In the genomic region with DNA sequence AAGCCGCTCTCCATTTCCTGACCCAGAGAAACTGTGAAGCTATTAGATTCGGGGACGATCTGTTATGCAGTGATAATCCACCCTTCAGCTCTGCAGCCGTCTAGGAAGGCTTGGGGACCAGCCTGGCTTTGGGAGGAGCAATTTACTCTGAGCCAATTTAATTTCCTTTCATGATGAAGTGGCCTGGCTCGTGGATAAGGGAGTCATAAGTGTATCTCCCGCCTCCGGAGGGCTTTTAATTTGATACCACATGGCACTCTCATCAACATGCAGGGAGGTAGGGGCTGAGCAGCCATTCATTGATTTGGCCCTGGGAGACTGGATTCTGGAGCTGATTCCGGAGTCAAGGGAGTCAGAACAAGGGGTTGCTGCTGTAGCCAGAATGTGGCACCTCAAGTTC, we compare ENCODE assay signal across 20 mouse cellular contexts. TPM values are rescaled to one million over a fixed set of nuclear protein-coding genes. Genes with fewer than 3 reads are reported as not detected.
A peak's percentile ranks its signal among the peaks of the same experiment; 100 is the strongest.
DNase-seq lines count a peak whose midpoint lies in the region; ATAC-seq and TF ChIP-seq lines count a peak whose summit lies in the region.
"Had no signal": no experiment of that assay in that cellular context is flagged by ENCODE, and none has a peak within 500 bp of the region (broad histone marks: within the 10 kb centered on the region; RNA-seq: fewer than 3 reads in every experiment).

No protein-coding gene starts in this region.

- no peak overlapping the region for H3K4me2 ChIP-seq in midbrain, embryonic 11.5 days
- no peak overlapping the region for H3K4me2 ChIP-seq in hindbrain, embryonic 13.5 days
- H3K4me2 ChIP-seq in midbrain, embryonic 15.5 days = no peak overlapping the region

- H3K9ac ChIP-seq in midbrain, embryonic 11.5 days (ENCODE audit: low read length) = no peak overlapping the region
- no peak overlapping the region for H3K9ac ChIP-seq in hindbrain, embryonic 13.5 days
- H3K9ac ChIP-seq in midbrain, embryonic 15.5 days = no peak overlapping the region
- H3K9ac ChIP-seq: liver, postnatal 0 days had no signal

- ATAC-seq in midbrain, embryonic 11.5 days (ENCODE audit: low FRiP score) = peak; percentile 33; the same call in 1 of the 2 replicates
- peak; percentile 63; the same call in 1 of the 2 replicates for ATAC-seq in hindbrain, embryonic 13.5 days (ENCODE audit: low FRiP score)
- ATAC-seq in midbrain, embryonic 15.5 days (replicated peaks) = peak; percentile 42; the same call in 1 of the 2 replicates
- ATAC-seq: activated CD4-positive, CD25-positive, alpha-beta regulatory T cell, adult 4 months; CD4-positive, CD25-positive, alpha-beta regulatory T cell, adult 4 months; liver, postnatal 0 days had no signal

- no peak overlapping the region for H3K27ac ChIP-seq in cerebellum, adult 2 months (ENCODE audit: insufficient read depth, low read length)
- H3K27ac ChIP-seq in midbrain, embryonic 11.5 days (ENCODE audit: low read depth, low read length) = no peak overlapping the region
- H3K27ac ChIP-seq in midbrain, embryonic 10.5 days (replicated peaks) = no peak overlapping the region
- H3K27ac ChIP-seq in hindbrain, embryonic 13.5 days = no peak overlapping the region
- no peak overlapping the region for H3K27ac ChIP-seq in midbrain, embryonic 15.5 days
- H3K27ac ChIP-seq: heart, embryonic 10.5 days; limb, embryonic 10.5 days had no signal

- no peaks in the 10 kb centered on the region for H3K36me3 ChIP-seq in midbrain, embryonic 11.5 days (ENCODE audit: control insufficient read depth, insufficient read depth, low read length)
- no peaks in the 10 kb centered on the region for H3K36me3 ChIP-seq in midbrain, embryonic 10.5 days
- H3K36me3 ChIP-seq in hindbrain, embryonic 13.5 days = no peaks in the 10 kb centered on the region
- H3K36me3 ChIP-seq in midbrain, embryonic 15.5 days (replicated peaks) = no peaks in the 10 kb centered on the region
- H3K36me3 ChIP-seq: heart, embryonic 10.5 days; limb, embryonic 10.5 days had no signal

- DNase-seq in cerebellum, postnatal 10 days = peak; percentile 40 to 55
- no peak for DNase-seq in cerebellum, adult 2 months
- DNase-seq in midbrain, embryonic 11.5 days (ENCODE audit: low spot score, missing footprints) = no peak
- no peak for DNase-seq in midbrain, embryonic 10.5 days (ENCODE audit: low spot score)
- DNase-seq in heart, adult 18-20 months = no peak
- DNase-seq in heart, adult 8-10 months (ENCODE audit: low spot score) = no peak
- DNase-seq: adrenal gland, postnatal 14 days; cerebellum, adult 18-20 months; gastrocnemius, postnatal 10 days; kidney, adult 2 months; kidney, postnatal 14 days; liver, postnatal 0 days; lung, postnatal 10 days; right cerebral cortex, postnatal 4 days had no signal

- TF ChIP-seq POLR2A in cerebellum, adult 2 months (IDR thresholded peaks at IDR 0.05; ENCODE audit: borderline replicate concordance, insufficient read depth, low read length) = no peak

- no peak for TF ChIP-seq CTCF in cerebellum, adult 2 months (IDR thresholded peaks at IDR 0.05; ENCODE audit: borderline replicate concordance, insufficient read depth, low read depth, low read length)

- H3K4me1 ChIP-seq in cerebellum, adult 2 months (ENCODE audit: control insufficient read depth, insufficient read depth, low read length) = no peaks in the 10 kb centered on the region; the same call in none of the 2 replicates
- H3K4me1 ChIP-seq in midbrain, embryonic 11.5 days (ENCODE audit: control insufficient read depth, insufficient read depth, low read length) = no peaks in the 10 kb centered on the region; the same call in 1 of the 2 replicates
- peaks cover 7% of the 10 kb centered on the region for H3K4me1 ChIP-seq in midbrain, embryonic 10.5 days
- H3K4me1 ChIP-seq in hindbrain, embryonic 13.5 days (replicated peaks) = peaks cover 11% of the 10 kb centered on the region; the same call in 1 of the 2 replicates
- no peaks in the 10 kb centered on the region for H3K4me1 ChIP-seq in midbrain, embryonic 15.5 days
- H3K4me1 ChIP-seq: heart, embryonic 10.5 days had no signal

- no peaks in the 10 kb centered on the region for H3K27me3 ChIP-seq in cerebellum, adult 2 months (ENCODE audit: control insufficient read depth, insufficient read depth, low read length)
- no peaks in the 10 kb centered on the region; the same call in 1 of the 2 replicates for H3K27me3 ChIP-seq in midbrain, embryonic 11.5 days (ENCODE audit: control insufficient read depth, insufficient read depth, low read length)
- peaks cover 62% of the 10 kb centered on the region for H3K27me3 ChIP-seq in midbrain, embryonic 10.5 days (ENCODE audit: low read depth, poor library complexity, severe bottlenecking)
- H3K27me3 ChIP-seq in hindbrain, embryonic 13.5 days = peaks cover 8% of the 10 kb centered on the region; the same call in 1 of the 2 replicates
- H3K27me3 ChIP-seq in midbrain, embryonic 15.5 days (replicated peaks) = no peaks in the 10 kb centered on the region

- no peak overlapping the region for H3K4me3 ChIP-seq in cerebellum, adult 2 months (replicated peaks; ENCODE audit: insufficient read depth, low read depth, low read length)
- no peak overlapping the region for H3K4me3 ChIP-seq in midbrain, embryonic 11.5 days (ENCODE audit: low read depth, low read length)
- no peak overlapping the region for H3K4me3 ChIP-seq in midbrain, embryonic 10.5 days
- no peak overlapping the region for H3K4me3 ChIP-seq in hindbrain, embryonic 13.5 days
- H3K4me3 ChIP-seq in midbrain, embryonic 15.5 days = no peak overlapping the region
- H3K4me3 ChIP-seq: heart, embryonic 10.5 days; limb, embryonic 10.5 days had no signal

- WGBS in cerebellum, adult 2 months = 29% methylated on average over 8 of the region's 8 CpGs
- 48% methylated on average over 8 of the region's 8 CpGs for WGBS in midbrain, embryonic 11.5 days
- WGBS in midbrain, embryonic 10.5 days = 53% methylated on average over 8 of the region's 8 CpGs
- WGBS in hindbrain, embryonic 13.5 days = 32% methylated on average over 8 of the region's 8 CpGs
- WGBS in midbrain, embryonic 15.5 days = 27% methylated on average over 8 of the region's 8 CpGs

- H3K9me3 ChIP-seq in midbrain, embryonic 11.5 days (ENCODE audit: control insufficient read depth, low read length) = no peaks in the 10 kb centered on the region
- H3K9me3 ChIP-seq in midbrain, embryonic 10.5 days (replicated peaks) = no peaks in the 10 kb centered on the region
- H3K9me3 ChIP-seq in hindbrain, embryonic 13.5 days = no peaks in the 10 kb centered on the region
- H3K9me3 ChIP-seq in midbrain, embryonic 15.5 days = no peaks in the 10 kb centered on the region
- H3K9me3 ChIP-seq: heart, embryonic 10.5 days; limb, embryonic 10.5 days had no signal

RNA-seq across cellular contexts. Expression of a gene that starts 35.3 kb away (rescaled TPM):
- polyA plus RNA-seq in cerebellum, adult 2 months (2012; rRNA removed) = 30.0 and 31.7 TPM in 2 replicates
- 10.0 and 10.3 TPM in 2 replicates for polyA plus RNA-seq in midbrain, embryonic 11.5 days (2014; fragmentation: Nextera tagmentation; extraction: Ambion mirVana)
- 11.1 and 11.2 TPM in 2 replicates for polyA plus RNA-seq in midbrain, embryonic 10.5 days (2016; fragmentation: Nextera tagmentation; extraction: Ambion mirVana)
- 18.2 and 19.0 TPM in 2 replicates for polyA plus RNA-seq in hindbrain, embryonic 13.5 days (2015; fragmentation: Nextera tagmentation; extraction: Ambion mirVana)
- 23.4 and 27.3 TPM in 2 replicates for polyA plus RNA-seq in midbrain, embryonic 15.5 days (2015; fragmentation: Nextera tagmentation; extraction: Ambion mirVana)
- 10 to 100 TPM; 11.2 to 16.0 TPM for total RNA-seq in heart, adult 18-20 months (2021)
- 10 to 100 TPM in 2 of 4 experiments, 1 to 10 TPM in 2; 9.6 to 11.9 (median 10.5) TPM for total RNA-seq in heart, adult 8-10 months (2022)

Comparison
In these comparisons a context has a peak if more than half of its experiments do, and no peak if none do; other contexts are left out.
1. DNase-seq: peak in cerebellum, postnatal 10 days (2 of 2); none in cerebellum, adult 2 months (0 of 2), midbrain, embryonic 11.5 days (single experiment), midbrain, embryonic 10.5 days (single experiment), heart, adult 18-20 months (0 of 2) and heart, adult 8-10 months (single experiment).
2. Peak in every context shown above with its lines, with median percentiles within 50 percentile points of each other: ATAC-seq.